Mouse (Mus musculus) stomach, embryonic 14.5 days (tissue): ENCODE measurements around the gene Sh3glb1. TPM values are rescaled to one million over a fixed set of nuclear protein-coding genes. Genes with fewer than 3 reads are reported as not detected.
A peak's percentile ranks its signal among the peaks of the same experiment; 100 is the strongest.

Experiments
- ATAC-seq: fragments of 200-750 bp; cut with Nextera tagmentation; 2 replicates; pipeline ENCODE4 v1.8.0; 2017; ENCODE audit warnings: low read depth, moderate TSS enrichment; ENCODE audit not compliant: insufficient number of reproducible peaks, insufficient read depth, low FRiP score
- H3K27ac ChIP-seq: fragments of 300-500 bp; sonication (generic); 2 replicates; pipeline ENCODE4 v1.5.1; 2014; ENCODE audit warnings: mild to moderate bottlenecking, low read length, moderate library complexity, mixed read lengths
- H3K27me3 ChIP-seq: fragments of 300-500 bp; sonication (generic); 2 replicates; pipeline ENCODE4 v1.6.1; 2014; ENCODE audit warnings: low read length, control low read depth, mixed read lengths; ENCODE audit not compliant: control insufficient read depth, insufficient read depth
- H3K36me3 ChIP-seq: fragments of 300-500 bp; sonication (generic); 2 replicates; pipeline ENCODE4 v1.6.1; 2014; ENCODE audit warnings: mild to moderate bottlenecking, control low read depth, low read length, moderate library complexity, mixed read lengths; ENCODE audit not compliant: control insufficient read depth, insufficient read depth
- H3K4me1 ChIP-seq: fragments of 300-500 bp; sonication (generic); 2 replicates; pipeline ENCODE4 v1.6.1; 2014; ENCODE audit warnings: low read length, control low read depth, mixed read lengths; ENCODE audit not compliant: control insufficient read depth, insufficient read depth
- H3K4me2 ChIP-seq: fragments of 300-500 bp; sonication (generic); replicated peaks from 2 replicates; pipeline ENCODE4 v1.6.1; 2014; ENCODE audit warnings: low read depth, low read length, control low read depth
- H3K4me3 ChIP-seq: fragments of 300-500 bp; sonication (generic); 2 replicates; pipeline ENCODE4 v1.5.1; 2014; ENCODE audit warnings: low read depth, low read length, control low read depth
- H3K9ac ChIP-seq: fragments of 300-500 bp; sonication (generic); replicated peaks from 2 replicates; pipeline ENCODE4 v1.6.1; 2014; ENCODE audit warnings: low read depth, mild to moderate bottlenecking, control low read depth, low read length, moderate library complexity, mixed read lengths
- H3K9me3 ChIP-seq: fragments of 300-500 bp; sonication (generic); 2 replicates; pipeline ENCODE4 v1.6.1; 2016; ENCODE audit warnings: low read depth, low read length, control low read depth; ENCODE audit not compliant: control insufficient read depth
- WGBS: fragments of 180-500 bp; shearing (Covaris S2); extraction: QIAGEN DNeasy Blood & Tissue Kit; methylation state at CpG from one replicate; pipeline ENCODE4 v1.1.7; 2014; 5-methylcytosine and 5-hydroxymethylcytosine counted together
- polyA plus RNA-seq: library from polyadenylated mRNA; unstranded; fragments of >200 nt; fragmentation: Nextera tagmentation; extraction: Ambion mirVana; gene quantifications from 2 replicates; pipeline ENCODE4 v1.2.1, GENCODE M21; 2014

Sh3glb1 gene
- polyA plus RNA-seq, 1 experiment from 2014 or later = 93.8 TPM

DNA sequence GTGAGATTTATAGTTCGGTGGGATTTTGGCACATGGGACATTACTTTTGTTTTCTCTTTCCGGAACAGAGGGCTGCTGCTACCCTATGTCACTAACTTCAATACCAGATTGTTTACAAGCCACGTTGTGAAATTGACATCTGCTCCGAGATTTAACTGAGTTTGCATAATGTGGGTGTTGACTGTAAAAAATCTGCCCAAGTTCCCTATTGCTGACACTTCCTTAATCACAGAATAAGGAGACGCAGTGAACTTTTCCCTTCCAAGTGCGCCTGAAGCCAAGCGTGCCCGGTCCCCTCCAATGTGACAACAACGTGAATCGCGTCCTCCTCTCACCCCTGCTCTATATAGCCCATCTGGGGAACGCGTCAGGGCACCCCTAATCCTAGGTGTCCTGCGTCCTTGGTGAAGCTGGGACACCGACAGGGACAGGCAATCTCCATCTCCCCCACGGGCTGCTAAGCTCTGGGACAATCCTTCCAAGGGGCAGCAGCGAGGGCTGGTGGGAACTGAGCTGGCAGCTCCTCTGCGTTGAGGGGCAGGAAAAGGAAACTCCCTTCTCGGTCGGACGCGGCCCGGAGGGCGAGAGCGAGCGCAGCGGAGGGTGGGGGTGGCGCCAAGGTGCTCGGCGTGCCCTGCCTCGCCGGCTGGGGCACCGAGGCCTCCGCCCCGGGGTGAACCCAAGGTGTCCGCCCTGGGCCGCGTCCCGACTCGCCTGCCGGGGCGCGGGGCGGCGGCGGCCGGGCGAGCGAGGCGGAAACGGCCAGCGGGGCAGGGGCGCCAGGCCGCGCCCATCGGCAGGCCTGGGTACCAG, 841 bp downstream of the Sh3glb1 start:
- peaks cover 29% of the 10 kb centered on the region for H3K4me1 ChIP-seq
- peak overlapping the region; percentile 86 for H3K9ac ChIP-seq
- no peak; the same call in 1 of the 2 replicates for ATAC-seq
- no peaks in the 10 kb centered on the region for H3K9me3 ChIP-seq
- peak overlapping the region; percentile 65 for H3K4me3 ChIP-seq
- H3K4me2 ChIP-seq = peak overlapping the region; percentile 64
- H3K36me3 ChIP-seq = no peaks in the 10 kb centered on the region
- H3K27me3 ChIP-seq = no peaks in the 10 kb centered on the region
- H3K27ac ChIP-seq = peak overlapping the region; percentile 98
- under 1% methylated on average over 55 of the region's 56 CpGs for WGBS

GRCm38 (mm10) chr3:144718706-144719087, 1.4 kb downstream of the Sh3glb1 start:
- peak overlapping the region; percentile 86 for H3K9ac ChIP-seq
- no peaks in the 10 kb centered on the region for H3K9me3 ChIP-seq
- 14% methylated on average over 7 of the region's 7 CpGs for WGBS
- no peaks in the 10 kb centered on the region for H3K27me3 ChIP-seq
- ATAC-seq = no peak
- no peaks in the 10 kb centered on the region for H3K36me3 ChIP-seq
- H3K4me3 ChIP-seq = peak overlapping the region; percentile 65
- H3K4me2 ChIP-seq = peak overlapping the region; percentile 64
- H3K27ac ChIP-seq = peak overlapping the region; percentile 98; the same call in 1 of the 2 replicates
- peaks cover 32% of the 10 kb centered on the region for H3K4me1 ChIP-seq

GRCm38 (mm10) chr3:144717835-144718234, 2.3 kb downstream of the Sh3glb1 start:
- Histone ChIP-seq H3K27me3 (no peaks in the 10 kb centered on the region), H3K9ac (no peak overlapping the region), H3K9me3 (no peaks in the 10 kb centered on the region), H3K36me3 (no peaks in the 10 kb centered on the region), H3K27ac (no peak overlapping the region), H3K4me2 (peak overlapping the region; percentile 20; the same call in 1 of the 2 replicates), H3K4me1 (peaks cover 32% of the 10 kb centered on the region), H3K4me3 (no peak overlapping the region)
- WGBS = 82% methylated on average over 6 of the region's 6 CpGs
- ATAC-seq = no peak

GRCm38 (mm10) chr3:144717121-144717520, 3.0 kb downstream of the Sh3glb1 start:
- peaks cover 4% of the 10 kb centered on the region; the same call in 1 of the 2 replicates for H3K36me3 ChIP-seq
- no peak for ATAC-seq
- no peak overlapping the region for H3K9ac ChIP-seq
- no peak overlapping the region for H3K4me3 ChIP-seq
- H3K9me3 ChIP-seq = no peaks in the 10 kb centered on the region
- H3K4me2 ChIP-seq = no peak overlapping the region
- H3K27ac ChIP-seq = no peak overlapping the region
- no peaks in the 10 kb centered on the region for H3K27me3 ChIP-seq
- 81% methylated on average over 3 of the region's 3 CpGs for WGBS
- peaks cover 32% of the 10 kb centered on the region for H3K4me1 ChIP-seq

GRCm38 (mm10) chr3:144715901-144716300, 4.2 kb downstream of the Sh3glb1 start:
- Histone ChIP-seq H3K36me3 (peaks cover 14% of the 10 kb centered on the region), H3K4me1 (peaks cover 32% of the 10 kb centered on the region), H3K9me3 (no peaks in the 10 kb centered on the region), H3K9ac (no peak overlapping the region), H3K4me2 (no peak overlapping the region), H3K4me3 (no peak overlapping the region), H3K27ac (no peak overlapping the region), H3K27me3 (no peaks in the 10 kb centered on the region)
- WGBS = 49% methylated on average over 9 of the region's 9 CpGs
- ATAC-seq = no peak

GRCm38 (mm10) chr3:144715033-144715432, 5.1 kb downstream of the Sh3glb1 start:
- Histone ChIP-seq H3K27me3 (no peaks in the 10 kb centered on the region), H3K9ac (no peak overlapping the region), H3K4me2 (no peak overlapping the region), H3K9me3 (no peaks in the 10 kb centered on the region), H3K27ac (no peak overlapping the region), H3K4me1 (peaks cover 32% of the 10 kb centered on the region), H3K36me3 (peaks cover 14% of the 10 kb centered on the region), H3K4me3 (no peak overlapping the region)
- WGBS = 77% methylated on average over 7 of the region's 7 CpGs
- no peak for ATAC-seq

GRCm38 (mm10) chr3:144714606-144715005, 5.5 kb downstream of the Sh3glb1 start:
- WGBS = 64% methylated on average over 8 of the region's 8 CpGs
- no peak for ATAC-seq
- H3K36me3 ChIP-seq = peaks cover 14% of the 10 kb centered on the region
- H3K4me3 ChIP-seq = no peak overlapping the region
- no peaks in the 10 kb centered on the region for H3K9me3 ChIP-seq
- no peak overlapping the region for H3K9ac ChIP-seq
- H3K4me2 ChIP-seq = no peak overlapping the region
- H3K27me3 ChIP-seq = no peaks in the 10 kb centered on the region
- H3K27ac ChIP-seq = no peak overlapping the region
- peaks cover 32% of the 10 kb centered on the region for H3K4me1 ChIP-seq

DNA sequence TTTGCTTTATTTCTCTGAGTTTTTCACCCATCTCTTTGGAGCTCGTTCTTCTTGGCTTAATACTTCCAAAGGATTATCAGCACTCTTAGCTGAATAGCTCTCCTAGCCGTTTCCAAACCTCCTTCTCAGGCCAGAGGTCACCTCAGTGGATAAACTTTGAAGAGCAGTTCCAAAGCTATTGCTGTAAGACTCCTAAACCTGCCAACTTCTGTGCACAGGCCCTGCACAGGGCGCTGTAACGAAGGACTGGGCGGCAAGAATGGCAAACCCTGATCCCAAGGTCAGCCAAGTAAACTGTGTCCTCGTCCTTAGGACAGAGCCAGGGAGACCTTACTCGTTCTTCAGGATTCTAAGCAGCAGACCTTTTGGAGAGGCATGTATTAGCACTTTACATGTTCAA, 6.0 kb downstream of the Sh3glb1 start:
- 53% methylated on average over 7 of the region's 7 CpGs for WGBS
- no peak overlapping the region for H3K27ac ChIP-seq
- H3K36me3 ChIP-seq = peaks cover 14% of the 10 kb centered on the region
- no peak for ATAC-seq
- H3K4me1 ChIP-seq = peaks cover 32% of the 10 kb centered on the region
- no peak overlapping the region for H3K4me2 ChIP-seq
- no peak overlapping the region for H3K4me3 ChIP-seq
- no peaks in the 10 kb centered on the region for H3K27me3 ChIP-seq
- H3K9me3 ChIP-seq = no peaks in the 10 kb centered on the region
- H3K9ac ChIP-seq = no peak overlapping the region
